Mouse (Mus musculus) brain, embryonic 14.5 days (tissue): Measurements from ENCODE around the gene Mmel1.

ENCODE experiments used
- CTCF ChIP-seq: fragments of 200-500 bp; IDR thresholded peaks from 2 replicates; pipeline ENCODE4 v1.5.1; 2012; ENCODE audit warnings: inconsistent platforms, mild to moderate bottlenecking, moderate library complexity, borderline replicate concordance; ENCODE audit not compliant: insufficient read depth, insufficient read length; ENCODE audit errors: extremely low read depth
- POLR2A ChIP-seq: fragments of 200-500 bp; IDR thresholded peaks from 2 replicates; pipeline ENCODE4 v1.6.1; 2012; ENCODE audit warnings: mild to moderate bottlenecking, inconsistent platforms, borderline replicate concordance; ENCODE audit not compliant: poor library complexity, insufficient read depth, insufficient read length, severe bottlenecking; ENCODE audit errors: extremely low read depth

GRCm38 (mm10) chr4:154853881-154854280 is 15.5 kb upstream of the Mmel1 start:
- TF ChIP-seq CTCF (no peak), POLR2A (no peak)
